Mouse (Mus musculus): ENCODE measurements at regions not wholly inside any gene's neighbourhood (a gene's known extent, or its start where the extent isn't known, plus 50 kb on each side); places are given as distances from the start of the nearest gene placed in this dataset.

GRCm38 (mm10) chr7:138657521-138657920 lies 188.4 kb upstream of the Ppp2r2d start:
- no peak overlapping the region for H3K27ac ChIP-seq (replicated peaks; ENCODE audit: low read depth, low read length)
- H3K36me3 ChIP-seq (ENCODE audit: control insufficient read depth, insufficient read depth, low read length) = no peaks in the 10 kb centered on the region
- no peak overlapping the region for H3K4me2 ChIP-seq (ENCODE audit: low read length)
- WGBS = 82% methylated on average over 4 of the region's 4 CpGs
- H3K4me3 ChIP-seq (replicated peaks; ENCODE audit: low read depth, low read length) = no peak overlapping the region
- no peaks in the 10 kb centered on the region for H3K4me1 ChIP-seq (ENCODE audit: control insufficient read depth, insufficient read depth, low read length)
- no peak for DNase-seq
- ATAC-seq (ENCODE audit: low FRiP score, low TSS enrichment) = no peak
- no peaks in the 10 kb centered on the region for H3K27me3 ChIP-seq (ENCODE audit: control insufficient read depth, insufficient read depth, low read length)
- H3K9me3 ChIP-seq (ENCODE audit: control insufficient read depth, low read length) = no peaks in the 10 kb centered on the region
- no peak overlapping the region for H3K9ac ChIP-seq (replicated peaks; ENCODE audit: low read length)

- Histone ChIP-seq H3K9ac (replicated peaks; ENCODE audit: low read length) (no peak overlapping the region), H3K36me3 (ENCODE audit: control insufficient read depth, insufficient read depth, low read length) (no peaks in the 10 kb centered on the region), H3K4me2 (ENCODE audit: low read length) (no peak overlapping the region), H3K9me3 (ENCODE audit: control insufficient read depth, low read length) (no peaks in the 10 kb centered on the region), H3K4me1 (ENCODE audit: control insufficient read depth, insufficient read depth, low read length) (no peaks in the 10 kb centered on the region), H3K27ac (replicated peaks; ENCODE audit: low read depth, low read length) (no peak overlapping the region), H3K4me3 (replicated peaks; ENCODE audit: low read depth, low read length) (no peak overlapping the region), H3K27me3 (ENCODE audit: control insufficient read depth, insufficient read depth, low read length) (no peaks in the 10 kb centered on the region)
- WGBS = 88% methylated on average over 2 of the region's 2 CpGs
- no peak for ATAC-seq (ENCODE audit: low FRiP score, low TSS enrichment)
- DNase-seq = no peak
Observed at GRCm38 (mm10) chr7:138657076-138657475, 188.8 kb upstream of the Ppp2r2d start.

GRCm38 (mm10) chr7:138655940-138656339 lies 189.9 kb upstream of the Ppp2r2d start:
- ATAC-seq (ENCODE audit: low FRiP score, low TSS enrichment) (no peak), DNase-seq (no peak)
- Histone ChIP-seq H3K4me2 (ENCODE audit: low read length) (no peak overlapping the region), H3K9ac (replicated peaks; ENCODE audit: low read length) (no peak overlapping the region), H3K4me1 (ENCODE audit: control insufficient read depth, insufficient read depth, low read length) (no peaks in the 10 kb centered on the region), H3K27ac (replicated peaks; ENCODE audit: low read depth, low read length) (no peak overlapping the region), H3K4me3 (replicated peaks; ENCODE audit: low read depth, low read length) (no peak overlapping the region), H3K36me3 (ENCODE audit: control insufficient read depth, insufficient read depth, low read length) (no peaks in the 10 kb centered on the region), H3K9me3 (ENCODE audit: control insufficient read depth, low read length) (no peaks in the 10 kb centered on the region), H3K27me3 (ENCODE audit: control insufficient read depth, insufficient read depth, low read length) (no peaks in the 10 kb centered on the region)
- WGBS = 68% methylated on average over 3 of the region's 3 CpGs

DNA sequence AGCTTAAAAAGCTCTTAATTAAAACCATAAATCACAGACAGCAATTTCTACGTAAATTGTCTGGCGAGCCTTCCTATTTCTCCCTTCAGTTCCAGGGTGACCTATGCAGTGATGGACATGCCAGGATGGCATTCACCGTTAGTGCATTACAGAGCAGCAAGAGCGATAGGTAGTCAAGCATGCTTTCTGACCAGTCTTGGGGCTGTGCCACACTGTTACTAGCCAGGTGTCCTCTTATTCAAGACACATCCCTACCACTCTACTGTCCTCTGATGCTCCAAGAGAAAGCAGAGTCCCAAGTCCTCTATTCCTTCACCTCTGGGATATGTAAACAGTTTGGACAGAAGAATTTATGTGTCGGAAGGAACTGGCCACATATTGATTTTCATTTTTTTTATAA lies 194.9 kb upstream of the Ppp2r2d start:
- H3K36me3 ChIP-seq (ENCODE audit: control insufficient read depth, insufficient read depth, low read length) = no peaks in the 10 kb centered on the region
- H3K27me3 ChIP-seq (ENCODE audit: control insufficient read depth, insufficient read depth, low read length) = no peaks in the 10 kb centered on the region
- 85% methylated on average over 5 of the region's 5 CpGs for WGBS
- no peak overlapping the region for H3K4me2 ChIP-seq (ENCODE audit: low read length)
- DNase-seq (no peak), ATAC-seq (ENCODE audit: low FRiP score, low TSS enrichment) (no peak)
- H3K4me1 ChIP-seq (ENCODE audit: control insufficient read depth, insufficient read depth, low read length) = no peaks in the 10 kb centered on the region
- H3K27ac ChIP-seq (replicated peaks; ENCODE audit: low read depth, low read length) = no peak overlapping the region
- H3K9me3 ChIP-seq (ENCODE audit: control insufficient read depth, low read length) = no peaks in the 10 kb centered on the region
- no peak overlapping the region for H3K4me3 ChIP-seq (replicated peaks; ENCODE audit: low read depth, low read length)
- H3K9ac ChIP-seq (replicated peaks; ENCODE audit: low read length) = no peak overlapping the region

DNA sequence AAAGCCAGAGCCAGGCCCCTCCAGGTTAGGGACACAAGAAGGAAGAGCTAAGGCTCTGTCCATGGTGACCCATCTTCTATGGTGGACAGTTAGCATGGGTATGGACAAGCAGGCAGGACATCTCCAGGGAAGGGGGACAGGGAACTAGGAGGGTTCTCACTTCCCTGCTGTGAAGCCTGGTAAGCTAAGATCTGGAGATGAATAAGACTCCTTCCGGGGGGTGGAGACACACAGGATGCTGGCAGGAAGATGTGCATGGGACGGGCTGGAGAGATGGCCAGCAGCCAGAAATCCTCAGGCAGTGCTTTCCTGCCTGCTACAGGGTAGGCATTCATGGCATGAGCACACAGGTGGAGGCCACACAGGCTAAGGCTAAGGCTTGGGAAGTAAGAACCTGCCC lies 198.2 kb upstream of the Ppp2r2d start:
- no peaks in the 10 kb centered on the region for H3K4me1 ChIP-seq (ENCODE audit: control insufficient read depth, insufficient read depth, low read length)
- no peak for DNase-seq

DNA sequence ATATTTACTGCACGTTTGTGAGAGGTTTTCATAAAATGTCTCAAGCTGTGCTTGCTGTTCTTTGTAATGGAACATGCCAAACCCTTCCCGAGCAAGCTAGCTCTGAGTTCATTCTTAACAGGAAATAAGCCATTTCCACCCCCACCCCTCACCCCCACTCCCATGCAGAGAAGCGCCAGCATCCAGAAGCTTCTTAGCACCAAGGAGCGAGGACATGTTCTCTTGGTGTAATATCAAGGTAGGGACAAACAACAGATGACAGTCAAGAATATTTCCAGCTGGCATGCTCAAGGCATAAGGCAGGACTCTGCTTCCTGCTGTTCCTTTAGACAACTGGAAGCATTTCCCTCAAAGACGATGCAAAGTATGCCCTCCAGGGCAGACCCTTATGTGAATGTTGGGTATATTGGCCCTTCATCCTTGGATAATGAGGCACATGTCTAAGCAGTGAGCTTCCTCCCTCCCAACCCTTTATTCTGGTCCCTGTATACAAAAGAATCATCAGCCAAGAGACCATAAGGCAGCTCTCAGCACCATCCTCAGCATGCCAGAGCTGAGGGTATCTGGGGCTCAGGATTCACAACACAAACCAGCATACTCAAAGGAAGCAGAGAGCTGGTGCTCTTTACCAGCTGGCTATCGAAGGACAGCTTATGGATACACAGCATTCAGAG lies 205.2 kb upstream of the Ppp2r2d start:
- Histone ChIP-seq H3K4me3 (replicated peaks; ENCODE audit: low read depth, low read length) (no peak overlapping the region), H3K27me3 (ENCODE audit: control insufficient read depth, insufficient read depth, low read length) (no peaks in the 10 kb centered on the region), H3K9me3 (ENCODE audit: control insufficient read depth, low read length) (no peaks in the 10 kb centered on the region), H3K9ac (replicated peaks; ENCODE audit: low read length) (no peak overlapping the region), H3K4me1 (ENCODE audit: control insufficient read depth, insufficient read depth, low read length) (no peaks in the 10 kb centered on the region), H3K4me2 (ENCODE audit: low read length) (no peak overlapping the region), H3K36me3 (ENCODE audit: control insufficient read depth, insufficient read depth, low read length) (no peaks in the 10 kb centered on the region), H3K27ac (replicated peaks; ENCODE audit: low read depth, low read length) (no peak overlapping the region)
- 79% methylated on average over 6 of the region's 6 CpGs for WGBS
- DNase-seq (no peak), ATAC-seq (ENCODE audit: low FRiP score, low TSS enrichment) (no peak)

More for the DNA sequence above, 198.2 kb upstream of the Ppp2r2d start:
- no peaks in the 10 kb centered on the region for H3K27me3 ChIP-seq (ENCODE audit: control insufficient read depth, insufficient read depth, low read length)
- no peak overlapping the region for H3K4me2 ChIP-seq (ENCODE audit: low read length)
- H3K27ac ChIP-seq (replicated peaks; ENCODE audit: low read depth, low read length) = no peak overlapping the region
- 84% methylated on average over 2 of the region's 2 CpGs for WGBS
- no peak overlapping the region for H3K4me3 ChIP-seq (replicated peaks; ENCODE audit: low read depth, low read length)
- H3K9me3 ChIP-seq (ENCODE audit: control insufficient read depth, low read length) = no peaks in the 10 kb centered on the region
- H3K36me3 ChIP-seq (ENCODE audit: control insufficient read depth, insufficient read depth, low read length) = no peaks in the 10 kb centered on the region
- ATAC-seq (ENCODE audit: low FRiP score, low TSS enrichment) = no peak
- H3K9ac ChIP-seq (replicated peaks; ENCODE audit: low read length) = no peak overlapping the region

DNA sequence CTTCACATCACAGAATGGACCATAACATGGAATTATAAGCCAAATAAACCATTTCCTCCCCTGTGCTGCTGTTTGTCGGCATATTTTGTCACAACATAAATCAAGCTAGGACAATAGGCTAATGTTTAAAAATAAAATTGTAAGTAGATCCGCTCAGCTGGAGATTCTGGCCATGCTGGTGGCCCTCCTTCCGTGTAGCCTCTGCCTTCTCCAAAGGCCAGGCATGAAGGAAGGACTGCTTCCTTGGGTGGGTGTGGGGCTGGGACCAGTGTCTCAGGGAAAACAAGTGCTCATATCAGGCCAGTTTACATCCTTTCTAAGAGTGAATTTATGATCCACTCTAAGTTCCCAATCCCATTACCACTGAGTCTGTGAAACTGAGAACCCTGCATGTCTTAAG lies 206.3 kb upstream of the Ppp2r2d start:
- H3K27me3 ChIP-seq (ENCODE audit: control insufficient read depth, insufficient read depth, low read length) = no peaks in the 10 kb centered on the region
- H3K9ac ChIP-seq (replicated peaks; ENCODE audit: low read length) = no peak overlapping the region
- H3K4me2 ChIP-seq (ENCODE audit: low read length) = no peak overlapping the region
- WGBS = 90% methylated on average over 3 of the region's 3 CpGs
- DNase-seq (no peak), ATAC-seq (ENCODE audit: low FRiP score, low TSS enrichment) (no peak)
- no peak overlapping the region for H3K27ac ChIP-seq (replicated peaks; ENCODE audit: low read depth, low read length)
- no peaks in the 10 kb centered on the region for H3K9me3 ChIP-seq (ENCODE audit: control insufficient read depth, low read length)
- no peak overlapping the region for H3K4me3 ChIP-seq (replicated peaks; ENCODE audit: low read depth, low read length)
- no peaks in the 10 kb centered on the region for H3K36me3 ChIP-seq (ENCODE audit: control insufficient read depth, insufficient read depth, low read length)
- H3K4me1 ChIP-seq (ENCODE audit: control insufficient read depth, insufficient read depth, low read length) = no peaks in the 10 kb centered on the region

DNA sequence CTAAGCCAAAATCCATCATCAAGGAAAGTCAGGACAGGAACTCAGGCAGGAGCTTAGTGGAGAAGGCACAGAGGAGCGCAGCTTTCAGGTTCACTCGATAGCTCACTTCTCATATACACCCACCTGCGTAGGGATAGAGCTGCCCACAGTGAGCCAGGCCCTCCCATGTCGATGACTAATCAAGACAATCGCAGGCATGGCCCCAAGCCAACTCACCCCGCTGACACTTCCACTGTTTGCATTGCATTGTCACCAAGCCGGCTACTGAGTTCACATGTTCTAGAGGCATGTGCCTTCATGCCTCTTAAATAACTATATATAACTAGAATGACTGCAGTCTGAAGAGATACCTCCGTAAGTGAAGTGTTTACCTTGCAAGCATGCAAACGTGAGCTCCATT lies 219.8 kb upstream of the Ppp2r2d start:
- Histone ChIP-seq H3K9me3 (ENCODE audit: control insufficient read depth, low read length) (no peaks in the 10 kb centered on the region), H3K9ac (replicated peaks; ENCODE audit: low read length) (no peak overlapping the region), H3K27ac (replicated peaks; ENCODE audit: low read depth, low read length) (no peak overlapping the region), H3K27me3 (ENCODE audit: control insufficient read depth, insufficient read depth, low read length) (no peaks in the 10 kb centered on the region), H3K4me2 (ENCODE audit: low read length) (no peak overlapping the region), H3K36me3 (ENCODE audit: control insufficient read depth, insufficient read depth, low read length) (no peaks in the 10 kb centered on the region), H3K4me3 (replicated peaks; ENCODE audit: low read depth, low read length) (no peak overlapping the region), H3K4me1 (ENCODE audit: control insufficient read depth, insufficient read depth, low read length) (0 out of 2 replicates have a peak, but pooled peaks cover 2% of the 10 kb centered on the region)
- DNase-seq (no peak), ATAC-seq (ENCODE audit: low FRiP score, low TSS enrichment) (no peak)
- 88% methylated on average over 9 of the region's 9 CpGs for WGBS

GRCm38 (mm10) chr7:138620896-138621655 lies 223.5 kb upstream of the Tcerg1l start:
- Histone ChIP-seq H3K4me2 (ENCODE audit: low read length) (no peak overlapping the region), H3K27ac (replicated peaks; ENCODE audit: low read depth, low read length) (no peak overlapping the region), H3K4me3 (replicated peaks; ENCODE audit: low read depth, low read length) (no peak overlapping the region), H3K36me3 (ENCODE audit: control insufficient read depth, insufficient read depth, low read length) (no peaks in the 10 kb centered on the region), H3K9me3 (ENCODE audit: control insufficient read depth, low read length) (no peaks in the 10 kb centered on the region), H3K27me3 (ENCODE audit: control insufficient read depth, insufficient read depth, low read length) (no peaks in the 10 kb centered on the region), H3K9ac (replicated peaks; ENCODE audit: low read length) (no peak overlapping the region), H3K4me1 (ENCODE audit: control insufficient read depth, insufficient read depth, low read length) (0 out of 2 replicates have a peak, but pooled peaks cover 4% of the 10 kb centered on the region)
- DNase-seq (no peak), ATAC-seq (ENCODE audit: low FRiP score, low TSS enrichment) (no peak)
- WGBS = 85% methylated on average over 10 of the region's 10 CpGs
